Mouse (Mus musculus) midbrain, embryonic 15.5 days (tissue): ENCODE results near the gene Igfn1. TPM values are rescaled to one million over a fixed set of nuclear protein-coding genes. Genes with fewer than 3 reads are reported as not detected.

ENCODE experiments used
- ATAC-seq: fragments of 200-750 bp; cut with Nextera tagmentation; replicated peaks from 2 replicates; pipeline ENCODE4 v1.8.0; 2017; ENCODE audit warnings: moderate TSS enrichment
- H3K27ac ChIP-seq: fragments of 300-500 bp; sonication (generic); 2 replicates; pipeline ENCODE4 v1.5.1; 2015; ENCODE audit warnings: mild to moderate bottlenecking, inconsistent platforms
- H3K27me3 ChIP-seq: fragments of 300-500 bp; sonication (generic); replicated peaks from 2 replicates; pipeline ENCODE4 v1.6.1; 2015; ENCODE audit warnings: inconsistent platforms
- H3K36me3 ChIP-seq: fragments of 300-500 bp; sonication (generic); replicated peaks from 2 replicates; pipeline ENCODE4 v1.6.1; 2015; ENCODE audit warnings: inconsistent platforms
- H3K4me1 ChIP-seq: fragments of 300-500 bp; sonication (generic); 2 replicates; pipeline ENCODE4 v1.6.1; 2015; ENCODE audit warnings: inconsistent platforms
- H3K4me2 ChIP-seq: fragments of 300-500 bp; sonication (generic); 2 replicates; pipeline ENCODE4 v1.6.1; 2015; ENCODE audit warnings: inconsistent platforms, mild to moderate bottlenecking, moderate library complexity
- H3K4me3 ChIP-seq: fragments of 300-500 bp; sonication (generic); 2 replicates; pipeline ENCODE4 v1.5.1; 2015; ENCODE audit warnings: mild to moderate bottlenecking, inconsistent platforms
- H3K9ac ChIP-seq: fragments of 300-500 bp; sonication (generic); 2 replicates; pipeline ENCODE4 v1.6.1; 2015; ENCODE audit warnings: mild to moderate bottlenecking, inconsistent platforms
- H3K9me3 ChIP-seq: fragments of 300-500 bp; sonication (generic); 2 replicates; pipeline ENCODE4 v1.6.1; 2016; ENCODE audit warnings: inconsistent platforms
- WGBS: fragments of 180-500 bp; shearing (Covaris S2); methylation state at CpG from one replicate; pipeline ENCODE4 v1.1.7; 2015; ENCODE audit warnings: mixed read lengths; 5-methylcytosine and 5-hydroxymethylcytosine counted together
- polyA plus RNA-seq: library from polyadenylated mRNA; unstranded; fragments of >200 nt; fragmentation: Nextera tagmentation; extraction: Ambion mirVana; gene quantifications from 2 replicates; pipeline ENCODE4 v1.2.1, GENCODE M21; 2015

The Igfn1 gene
- polyA plus RNA-seq, result not detected in 2 replicates

DNA sequence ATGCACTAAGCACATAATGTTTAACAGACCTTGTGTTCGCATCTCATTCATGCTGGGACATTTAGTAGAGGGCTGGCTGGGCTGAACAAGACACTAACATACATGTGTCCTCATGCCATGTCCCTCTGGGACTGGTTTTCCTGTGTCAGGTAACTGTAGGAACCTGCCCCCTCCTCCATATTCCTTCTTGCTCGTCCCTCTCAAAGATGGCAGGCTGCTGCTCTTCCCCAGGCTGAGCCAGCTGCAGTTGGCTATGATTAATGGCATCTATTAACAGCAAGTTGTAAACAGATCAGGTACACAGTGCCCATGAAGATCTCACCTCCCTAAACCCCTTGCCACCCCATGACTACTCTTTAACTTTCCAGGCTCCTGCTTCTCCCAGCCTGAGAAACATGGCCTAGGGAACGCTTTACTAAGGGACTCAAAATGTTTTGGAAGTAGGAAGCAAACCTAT, at the start of gene Igfn1:
TSS of gene Igfn1 (minus strand) at position 51 of the 457 bp plus-strand sequence.
- H3K4me1 ChIP-seq, result peaks cover 12% of the 10 kb centered on the region
- ATAC-seq, result no peak
- peaks cover 17% of the 10 kb centered on the region; the same call in 1 of the 2 replicates for H3K27me3 ChIP-seq
- 90% methylated on average over 3 of the region's 3 CpGs for WGBS
- H3K9me3 ChIP-seq, result no peaks in the 10 kb centered on the region
- H3K27ac ChIP-seq, result no peak within 1 kb of the TSS
- H3K36me3 ChIP-seq, result no peaks in the 10 kb centered on the region
- no peak within 1 kb of the TSS; the same call in 1 of the 2 replicates for H3K4me3 ChIP-seq
- peak within 1 kb of the TSS; percentile 50; the same call in 1 of the 2 replicates for H3K4me2 ChIP-seq
- H3K9ac ChIP-seq, result 0 out of 2 replicates have a peak within 1 kb of the TSS, but pooled peaks have one; percentile 19

DNA sequence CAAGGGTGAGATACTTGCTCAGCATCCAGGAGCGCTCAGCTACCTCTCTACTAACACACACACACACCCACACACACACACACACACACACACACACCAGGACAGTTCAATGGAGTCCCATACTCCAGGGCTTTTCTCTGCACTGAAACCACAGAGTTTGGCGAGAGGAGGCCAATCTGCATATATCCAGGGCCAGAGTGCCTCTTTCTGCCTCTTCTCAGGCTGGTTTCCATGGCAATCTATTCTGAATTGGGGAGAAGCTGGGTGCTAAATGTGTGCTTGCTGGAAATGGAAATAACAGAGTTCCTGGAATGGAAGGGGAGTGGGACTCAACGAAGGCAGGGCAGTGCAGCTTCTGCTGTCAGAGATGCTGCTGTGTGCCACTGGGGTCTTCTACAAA, 49.6 kb upstream of the Igfn1 start:
- Histone ChIP-seq H3K9me3 (no peaks in the 10 kb centered on the region), H3K27me3 (peaks cover 16% of the 10 kb centered on the region), H3K9ac (no peak overlapping the region), H3K4me1 (peaks cover 11% of the 10 kb centered on the region), H3K27ac (no peak overlapping the region), H3K36me3 (no peaks in the 10 kb centered on the region), H3K4me2 (no peak overlapping the region), H3K4me3 (no peak overlapping the region)
- ATAC-seq, result no peak; the same call in 1 of the 2 replicates
- WGBS, result 26% methylated on average over 3 of the region's 3 CpGs

DNA sequence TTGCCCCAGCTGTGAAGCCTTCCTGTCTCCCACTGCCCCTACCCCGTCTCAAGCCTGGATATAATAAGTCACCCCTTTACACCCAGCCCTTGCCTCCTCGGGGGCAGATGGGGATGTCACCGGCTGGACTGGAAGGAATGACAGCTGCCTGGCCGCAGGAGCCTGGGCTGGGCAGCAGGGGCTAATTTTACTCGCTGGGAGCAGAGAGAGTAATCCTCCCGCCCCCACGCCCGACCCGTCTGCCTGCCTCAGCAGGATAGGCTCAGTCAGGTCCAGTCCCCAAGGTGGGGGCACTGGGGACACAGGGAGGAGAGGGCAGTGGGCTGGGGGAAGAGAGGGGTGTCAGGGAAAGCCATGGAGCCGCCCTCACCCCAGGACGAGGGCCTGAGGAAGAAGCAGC, 46.4 kb upstream of the Igfn1 start, which contains the start of gene Cacna1s:
TSS of gene Cacna1s (plus strand) at position 204 of the 400 bp plus-strand sequence.
- 42% methylated on average over 11 of the region's 11 CpGs for WGBS
- Histone ChIP-seq H3K9me3 (no peaks in the 10 kb centered on the region), H3K9ac (no peak within 1 kb of the TSS), H3K4me1 (peaks cover 15% of the 10 kb centered on the region), H3K4me2 (no peak within 1 kb of the TSS), H3K27me3 (peaks cover 35% of the 10 kb centered on the region), H3K27ac (no peak within 1 kb of the TSS), H3K36me3 (no peaks in the 10 kb centered on the region), H3K4me3 (no peak within 1 kb of the TSS)
- 0 out of 2 replicates have a peak, but pooled peaks have one; percentile 12 for ATAC-seq

DNA sequence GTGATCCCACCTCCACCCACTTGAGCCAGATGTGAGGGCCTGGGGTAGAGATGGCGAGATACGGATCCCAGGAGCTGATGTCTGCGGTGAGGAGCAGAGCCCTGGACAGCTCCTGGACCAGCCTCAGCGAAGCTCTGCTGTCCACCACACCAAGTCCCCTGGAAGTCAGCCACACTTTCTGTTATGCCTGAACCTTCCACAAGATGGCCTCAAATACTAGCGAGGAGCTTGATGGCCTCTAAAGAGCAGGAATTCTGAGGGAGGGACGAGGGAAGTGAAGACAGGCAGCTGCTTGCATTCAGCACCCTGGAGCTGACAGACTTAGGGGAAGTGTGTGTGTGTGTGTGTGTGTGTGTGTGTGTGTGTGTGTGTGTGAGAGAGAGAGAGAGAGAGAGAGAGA, 45.3 kb upstream of the Igfn1 start:
- H3K9ac ChIP-seq, result peak overlapping the region; percentile 45; the same call in 1 of the 2 replicates
- peaks cover 10% of the 10 kb centered on the region for H3K4me1 ChIP-seq
- H3K4me2 ChIP-seq, result peak overlapping the region; percentile 60
- H3K36me3 ChIP-seq, result no peaks in the 10 kb centered on the region
- H3K27me3 ChIP-seq, result peaks cover 35% of the 10 kb centered on the region
- ATAC-seq, result peak; percentile 79
- H3K4me3 ChIP-seq, result peak overlapping the region; percentile 40
- 0% methylated on average over 6 of the region's 6 CpGs for WGBS
- no peak overlapping the region for H3K27ac ChIP-seq
- no peaks in the 10 kb centered on the region for H3K9me3 ChIP-seq

DNA sequence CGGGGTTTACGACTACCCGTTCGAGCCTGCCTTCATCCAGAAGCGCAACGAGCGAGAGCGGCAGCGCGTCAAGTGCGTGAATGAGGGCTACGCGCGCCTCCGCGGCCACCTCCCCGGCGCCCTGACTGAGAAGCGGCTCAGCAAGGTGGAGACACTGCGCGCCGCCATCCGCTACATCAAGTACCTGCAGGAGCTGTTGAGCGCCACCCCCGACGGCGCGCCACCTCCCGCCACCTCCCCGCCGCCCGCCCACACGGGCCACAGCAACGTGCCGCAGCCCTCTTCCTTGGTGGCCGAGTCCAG, 44.8 kb upstream of the Igfn1 start:
- H3K9me3 ChIP-seq, result no peaks in the 10 kb centered on the region
- H3K27ac ChIP-seq, result no peak overlapping the region
- under 1% methylated on average over 36 of the region's 36 CpGs for WGBS
- ATAC-seq, result peak; percentile 51
- H3K27me3 ChIP-seq, result peaks cover 35% of the 10 kb centered on the region
- peak overlapping the region; percentile 60 for H3K4me2 ChIP-seq
- H3K9ac ChIP-seq, result peak overlapping the region; percentile 45
- peak overlapping the region; percentile 40 for H3K4me3 ChIP-seq
- no peaks in the 10 kb centered on the region for H3K36me3 ChIP-seq
- peaks cover 10% of the 10 kb centered on the region for H3K4me1 ChIP-seq

DNA sequence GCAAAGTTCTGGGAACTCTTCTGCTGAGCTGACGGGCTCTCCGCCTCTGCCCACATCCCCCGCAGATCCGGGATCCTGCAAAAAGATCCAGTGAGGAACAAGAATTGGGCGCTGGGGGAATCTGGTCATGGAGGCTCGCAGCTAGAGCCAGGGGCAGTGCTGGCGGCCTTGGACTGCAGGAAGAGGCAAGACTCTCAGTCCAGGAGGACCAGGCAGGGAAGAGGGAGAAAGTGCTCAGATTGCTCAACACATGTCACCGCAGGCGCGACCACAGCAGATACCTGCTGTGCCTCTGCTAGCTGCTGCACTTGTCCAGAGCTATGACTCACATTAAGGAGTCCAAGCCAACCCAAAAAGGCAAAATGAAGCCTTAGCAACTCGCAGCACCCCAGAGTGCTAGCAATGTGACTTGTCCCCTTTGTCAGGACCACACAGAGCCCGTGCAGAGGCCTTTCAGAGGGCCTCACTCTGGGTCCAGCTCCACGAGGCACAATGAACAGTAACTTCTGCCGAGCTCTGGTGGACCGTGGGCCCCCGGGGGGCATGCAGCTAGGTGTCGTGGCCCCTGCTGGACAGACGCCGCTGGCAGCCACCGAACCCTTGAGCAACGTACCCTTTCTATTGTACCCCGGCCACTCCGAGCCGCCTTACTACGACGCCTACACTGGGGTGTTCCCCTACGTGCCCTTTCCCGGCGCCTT, 44.3 kb upstream of the Igfn1 start, which contains the start of gene Ascl5:
TSS of gene Ascl5 (plus strand) at position 493 of the 701 bp plus-strand sequence.
- peak within 1 kb of the TSS; percentile 45 for H3K9ac ChIP-seq
- peaks cover 10% of the 10 kb centered on the region for H3K4me1 ChIP-seq
- H3K36me3 ChIP-seq, result no peaks in the 10 kb centered on the region
- H3K27me3 ChIP-seq, result peaks cover 35% of the 10 kb centered on the region
- WGBS, result 23% methylated on average over 29 of the region's 29 CpGs
- no peak for ATAC-seq
- H3K27ac ChIP-seq, result no peak within 1 kb of the TSS
- peak within 1 kb of the TSS; percentile 40 for H3K4me3 ChIP-seq
- H3K4me2 ChIP-seq, result peak within 1 kb of the TSS; percentile 60
- no peaks in the 10 kb centered on the region for H3K9me3 ChIP-seq

DNA sequence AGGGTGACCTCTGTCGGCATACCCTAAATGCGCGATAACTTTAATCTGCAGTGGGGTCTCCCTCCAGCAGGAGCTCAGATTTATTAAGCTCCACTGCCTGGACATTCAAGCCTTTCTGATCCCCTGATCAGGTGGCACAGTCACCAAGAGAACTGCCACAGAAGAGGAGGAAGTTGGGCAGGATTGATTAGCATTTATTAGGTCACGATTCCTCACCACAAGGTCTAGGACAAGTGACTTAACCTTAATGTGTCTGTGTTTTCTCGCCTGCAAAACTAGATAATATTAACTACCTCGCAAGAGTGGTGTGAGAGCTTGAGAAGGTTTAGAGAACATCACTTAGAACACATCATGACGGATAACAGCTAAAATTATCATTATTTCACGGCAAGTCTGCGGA, 41.8 kb upstream of the Igfn1 start:
- H3K4me1 ChIP-seq, result peaks cover 10% of the 10 kb centered on the region
- WGBS, result 80% methylated on average over 9 of the region's 9 CpGs
- no peaks in the 10 kb centered on the region for H3K36me3 ChIP-seq
- no peaks in the 10 kb centered on the region for H3K9me3 ChIP-seq
- H3K27me3 ChIP-seq, result peaks cover 34% of the 10 kb centered on the region
- no peak overlapping the region for H3K9ac ChIP-seq
- H3K4me3 ChIP-seq, result no peak overlapping the region
- no peak overlapping the region for H3K27ac ChIP-seq
- ATAC-seq, result no peak
- no peak overlapping the region for H3K4me2 ChIP-seq

DNA sequence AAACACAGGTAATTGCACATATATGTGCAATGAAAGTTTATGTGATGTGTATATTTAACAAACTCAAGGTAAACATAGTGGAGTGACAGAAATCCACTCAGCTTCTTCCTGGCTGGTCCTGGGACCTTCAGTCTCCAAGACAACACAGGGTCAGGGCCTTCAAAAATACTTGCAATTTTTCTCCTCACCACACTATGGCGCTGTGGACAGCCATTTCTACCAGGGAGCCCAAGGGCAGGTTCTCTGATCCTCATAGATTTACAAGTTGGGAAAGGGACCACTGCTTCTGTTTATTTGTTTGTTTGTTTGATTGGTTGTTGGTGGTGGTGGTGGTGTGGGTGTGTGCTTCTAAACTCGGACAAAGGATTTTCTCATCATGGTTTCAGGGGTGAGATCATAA, 41.3 kb upstream of the Igfn1 start:
- Histone ChIP-seq H3K27me3 (peaks cover 29% of the 10 kb centered on the region), H3K36me3 (no peaks in the 10 kb centered on the region)
- 9% methylated on average over 2 of the region's 2 CpGs for WGBS

DNA sequence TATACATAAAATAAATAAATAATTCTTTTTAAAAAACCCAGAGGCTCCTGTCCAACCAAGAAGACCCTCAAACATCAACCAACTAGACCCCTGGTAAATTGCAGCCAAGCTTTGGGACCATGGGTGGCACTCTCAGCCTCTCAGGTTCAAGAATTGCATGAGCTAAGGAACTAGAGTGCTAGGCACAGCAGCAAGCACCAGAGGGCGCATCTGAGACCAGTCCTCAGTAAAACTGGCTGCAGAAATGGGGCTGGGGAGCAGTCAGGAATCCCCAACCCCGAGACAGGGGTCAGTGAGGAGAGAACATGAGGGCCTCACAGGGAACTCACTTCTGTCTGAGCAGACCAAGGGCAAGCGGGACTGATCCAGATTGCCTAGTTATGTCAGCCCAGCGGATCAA, 39.6 kb upstream of the Igfn1 start:
- Histone ChIP-seq H3K4me2 (no peak overlapping the region), H3K9me3 (no peaks in the 10 kb centered on the region), H3K4me3 (no peak overlapping the region), H3K9ac (no peak overlapping the region), H3K36me3 (no peaks in the 10 kb centered on the region), H3K4me1 (peaks cover 15% of the 10 kb centered on the region), H3K27me3 (peaks cover 19% of the 10 kb centered on the region), H3K27ac (no peak overlapping the region)
- 10% methylated on average over 4 of the region's 4 CpGs for WGBS
- 0 out of 2 replicates have a peak, but pooled peaks have one; percentile 16 for ATAC-seq

More for the DNA sequence above, 41.3 kb upstream of the Igfn1 start:
- Histone ChIP-seq H3K4me3 (no peak overlapping the region), H3K27ac (no peak overlapping the region), H3K9me3 (no peaks in the 10 kb centered on the region), H3K9ac (no peak overlapping the region), H3K4me1 (peaks cover 10% of the 10 kb centered on the region), H3K4me2 (no peak overlapping the region)
- ATAC-seq, result no peak

DNA sequence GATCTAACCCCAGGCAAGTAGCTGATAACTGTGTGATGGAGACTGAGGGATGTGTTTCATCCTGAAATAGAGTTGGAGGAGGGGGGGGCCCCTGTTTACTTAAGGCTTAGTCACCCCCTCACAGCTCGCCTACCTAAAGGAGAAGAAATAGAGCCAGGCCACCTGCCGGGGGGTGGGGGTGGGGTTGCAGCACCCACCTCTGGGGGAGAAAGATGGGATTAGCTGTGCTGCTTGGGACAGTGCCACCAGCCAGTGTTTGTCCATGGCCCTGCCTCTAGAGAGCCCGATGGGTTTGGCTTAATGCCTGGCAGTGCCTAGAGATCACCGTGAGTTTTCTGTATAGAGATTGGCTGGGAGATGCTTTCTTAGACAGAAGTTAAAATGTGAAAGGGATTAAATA, 34.7 kb upstream of the Igfn1 start:
- Histone ChIP-seq H3K4me1 (peaks cover 17% of the 10 kb centered on the region), H3K36me3 (no peaks in the 10 kb centered on the region), H3K4me2 (no peak overlapping the region), H3K9me3 (no peaks in the 10 kb centered on the region), H3K27ac (no peak overlapping the region), H3K27me3 (no peaks in the 10 kb centered on the region; the same call in 1 of the 2 replicates), H3K4me3 (no peak overlapping the region), H3K9ac (no peak overlapping the region)
- 0 out of 2 replicates have a peak, but pooled peaks have one; percentile 53 for ATAC-seq
- 23% methylated on average over 4 of the region's 4 CpGs for WGBS

DNA sequence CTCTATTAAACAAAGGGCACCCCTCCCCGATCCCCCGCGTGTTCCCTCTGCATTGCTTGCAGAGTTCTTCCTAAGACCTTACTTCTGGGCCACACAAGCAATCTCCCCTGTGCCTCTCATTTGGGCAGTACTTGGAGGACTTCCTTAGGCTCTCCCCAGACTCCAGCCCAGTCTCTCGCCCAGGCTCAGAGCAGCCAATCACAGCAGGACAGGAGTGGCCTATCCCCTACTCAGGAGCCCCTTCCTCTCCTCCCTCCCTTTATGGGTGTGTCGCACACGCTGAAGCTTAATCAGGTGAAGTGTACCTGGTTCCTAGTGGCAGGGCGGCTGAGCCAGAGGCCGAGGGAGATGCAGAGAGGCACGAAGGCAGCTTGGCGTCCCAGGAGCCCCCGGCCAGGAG, 34.3 kb upstream of the Igfn1 start:
- 17% methylated on average over 11 of the region's 11 CpGs for WGBS
- Histone ChIP-seq H3K27ac (no peak overlapping the region), H3K4me2 (no peak overlapping the region), H3K27me3 (no peaks in the 10 kb centered on the region; the same call in 1 of the 2 replicates), H3K36me3 (no peaks in the 10 kb centered on the region), H3K9me3 (no peaks in the 10 kb centered on the region), H3K4me3 (no peak overlapping the region), H3K9ac (no peak overlapping the region), H3K4me1 (peaks cover 17% of the 10 kb centered on the region)
- ATAC-seq, result peak; percentile 38; the same call in 1 of the 2 replicates

DNA sequence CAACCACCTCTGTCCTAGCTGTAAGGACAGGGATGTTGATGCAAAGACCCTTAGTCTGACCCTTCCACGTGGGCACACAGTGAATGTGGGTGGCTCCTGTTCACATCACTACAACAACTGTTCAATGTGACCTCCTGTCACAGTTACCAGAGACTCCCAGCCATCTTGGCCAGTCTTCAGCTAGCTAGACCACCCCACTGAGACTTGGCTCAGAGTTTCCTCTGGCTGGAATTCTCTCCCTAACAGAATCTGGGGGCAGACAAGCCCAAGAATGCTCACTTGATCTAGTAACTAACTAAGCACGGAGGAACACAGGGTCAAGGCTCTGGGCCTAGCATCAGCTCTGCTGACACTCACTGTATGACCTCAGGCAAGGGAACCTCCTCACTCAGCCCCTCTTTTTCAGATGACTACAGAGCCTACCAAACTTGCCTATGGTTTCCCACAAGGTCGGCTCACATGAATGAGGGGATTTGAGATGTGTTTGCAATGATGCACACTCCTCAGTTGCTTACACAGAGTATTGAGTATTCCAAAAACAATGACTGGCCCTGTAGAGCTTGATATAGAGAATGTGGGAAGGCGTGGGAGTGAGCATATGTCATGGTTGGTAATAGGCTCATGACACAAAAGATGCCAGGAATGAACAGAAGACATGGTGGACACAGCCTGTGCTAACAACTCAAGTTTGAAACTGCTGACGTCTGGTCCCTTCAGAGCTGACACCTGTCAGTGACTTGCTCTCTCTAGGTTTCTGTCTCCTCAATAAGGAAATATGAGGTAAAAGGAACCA, 32.8 kb upstream of the Igfn1 start:
- Histone ChIP-seq H3K4me3 (no peak overlapping the region), H3K9ac (no peak overlapping the region), H3K4me1 (peaks cover 17% of the 10 kb centered on the region), H3K9me3 (no peaks in the 10 kb centered on the region), H3K27me3 (no peaks in the 10 kb centered on the region; the same call in 1 of the 2 replicates), H3K4me2 (no peak overlapping the region), H3K27ac (no peak overlapping the region), H3K36me3 (peaks cover 13% of the 10 kb centered on the region)
- 81% methylated on average over 5 of the region's 5 CpGs for WGBS
- ATAC-seq, result no peak
